In the genomic region with DNA sequence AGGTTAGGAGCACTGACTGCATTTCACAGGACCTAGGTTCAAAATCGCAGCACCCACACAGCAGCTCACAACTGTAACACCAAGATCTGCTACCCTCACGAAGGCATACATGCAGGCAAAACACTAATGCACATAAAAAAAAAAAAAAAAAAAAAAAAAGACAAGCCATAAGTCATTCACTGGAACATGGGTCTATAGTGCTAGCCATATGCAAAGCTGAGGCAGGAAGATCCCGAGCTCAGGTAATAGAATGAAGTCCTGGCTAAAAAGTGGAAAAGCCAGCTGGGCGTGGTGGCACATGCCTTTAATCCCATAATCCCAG, we compare ENCODE assay signal across 13 mouse cellular contexts. TPM values are rescaled to one million over a fixed set of nuclear protein-coding genes. Genes with fewer than 3 reads are reported as not detected.
DNase-seq lines count a peak whose midpoint lies in the region; ATAC-seq and TF ChIP-seq lines count a peak whose summit lies in the region.
"Had no signal": no experiment of that assay in that cellular context is flagged by ENCODE, and none has a peak within 500 bp of the region (broad histone marks: within the 10 kb centered on the region; RNA-seq: fewer than 3 reads in every experiment).

No protein-coding gene starts in this region.

- no peak for TF ChIP-seq POLR2A in CH12.LX (IDR thresholded peaks at IDR 0.05; ENCODE audit: low read depth, low read length)
- TF ChIP-seq POLR2A in kidney, adult 2 months (IDR thresholded peaks at IDR 0.05; ENCODE audit: low read depth, low read length), result no peak

- no peak for TF ChIP-seq CTCF in CH12.LX (conservative IDR thresholded peaks at IDR 0.05 in 1 of 2, IDR thresholded peaks at IDR 0.05 in 1 of 2; ENCODE audit: low read depth in 2 of 2, low read length in 2 of 2)
- TF ChIP-seq CTCF in kidney, adult 2 months (conservative IDR thresholded peaks at IDR 0.05; ENCODE audit: insufficient read depth, insufficient read length, low read depth, low read length), result no peak

- H3K27me3 ChIP-seq in forebrain, embryonic 10.5 days (ENCODE audit: poor library complexity, severe bottlenecking), result no peaks in the 10 kb centered on the region
- H3K27me3 ChIP-seq in forebrain, embryonic 12.5 days, result 0 out of 2 replicates have a peak, but pooled peaks cover 4% of the 10 kb centered on the region
- H3K27me3 ChIP-seq in intestine, embryonic 16.5 days (replicated peaks; ENCODE audit: control insufficient read depth, insufficient read depth, low read length), result no peaks in the 10 kb centered on the region
- no peaks in the 10 kb centered on the region for H3K27me3 ChIP-seq in intestine, embryonic 15.5 days (replicated peaks)
- no peaks in the 10 kb centered on the region for H3K27me3 ChIP-seq in CH12.LX (replicated peaks)
- H3K27me3 ChIP-seq in hindbrain, embryonic 16.5 days (replicated peaks; ENCODE audit: control insufficient read depth, insufficient read depth, low read length), result no peaks in the 10 kb centered on the region
- no peaks in the 10 kb centered on the region for H3K27me3 ChIP-seq in kidney, adult 2 months (replicated peaks; ENCODE audit: control insufficient read depth, insufficient read depth, low read length)
- H3K27me3 ChIP-seq: lung, embryonic 15.5 days; midbrain, embryonic 12.5 days had no signal

- H3K4me2 ChIP-seq in forebrain, embryonic 12.5 days, result no peak overlapping the region
- no peak overlapping the region for H3K4me2 ChIP-seq in intestine, embryonic 16.5 days (ENCODE audit: low read depth, low read length)
- no peak overlapping the region for H3K4me2 ChIP-seq in intestine, embryonic 15.5 days (replicated peaks)
- H3K4me2 ChIP-seq in CH12.LX (ENCODE audit: insufficient read depth, low read depth, poor library complexity, severe bottlenecking), result no peak overlapping the region
- no peak overlapping the region; the same call in 1 of the 2 replicates for H3K4me2 ChIP-seq in hindbrain, embryonic 16.5 days (ENCODE audit: low read length)

- no peak for TF ChIP-seq EP300 in CH12.LX (IDR thresholded peaks at IDR 0.05; ENCODE audit: low read length)

- no peak for DNase-seq in forebrain, embryonic 10.5 days (ENCODE audit: extremely low spot score, low spot score)
- no peak for DNase-seq in CH12.LX (ENCODE audit: extremely low read depth)
- no peak for DNase-seq in frontal cortex, postnatal 36 days (ENCODE audit: low spot score in 2 of 2)
- DNase-seq in kidney, adult 2 months, result no peak
- DNase-seq: gastrocnemius, postnatal 25 days; kidney, adult 8-10 months; thymus, adult 18-20 months had no signal

- H3K79me2 ChIP-seq in CH12.LX (replicated peaks; ENCODE audit: control insufficient read depth, extremely low read depth, insufficient read depth, poor library complexity, severe bottlenecking), result no peaks in the 10 kb centered on the region

- peaks cover 61% of the 10 kb centered on the region for H3K36me3 ChIP-seq in forebrain, embryonic 10.5 days (replicated peaks)
- peaks cover 40% of the 10 kb centered on the region for H3K36me3 ChIP-seq in forebrain, embryonic 12.5 days (replicated peaks)
- H3K36me3 ChIP-seq in intestine, embryonic 16.5 days (ENCODE audit: control insufficient read depth, insufficient read depth, low read length), result peaks cover 8% of the 10 kb centered on the region; the same call in 1 of the 2 replicates
- peaks cover 6% of the 10 kb centered on the region; the same call in 1 of the 2 replicates for H3K36me3 ChIP-seq in intestine, embryonic 15.5 days
- H3K36me3 ChIP-seq in CH12.LX (replicated peaks in 1 of 2; ENCODE audit: control insufficient read depth in 1 of 2, insufficient read depth in 1 of 2, low read length in 1 of 2), result peaks cover 49 to 79% of the 10 kb centered on the region in 2 experiments
- H3K36me3 ChIP-seq in hindbrain, embryonic 16.5 days (ENCODE audit: control insufficient read depth, insufficient read depth, low read length), result peaks cover 5% of the 10 kb centered on the region
- no peaks in the 10 kb centered on the region for H3K36me3 ChIP-seq in kidney, adult 2 months (ENCODE audit: control insufficient read depth, insufficient read depth, low read length)

- no peak overlapping the region for H3K9ac ChIP-seq in forebrain, embryonic 12.5 days
- no peak overlapping the region for H3K9ac ChIP-seq in intestine, embryonic 16.5 days (ENCODE audit: low read depth, low read length)
- H3K9ac ChIP-seq in intestine, embryonic 15.5 days, result no peak overlapping the region
- H3K9ac ChIP-seq in CH12.LX (ENCODE audit: insufficient read depth, low read depth), result no peak overlapping the region
- no peak overlapping the region for H3K9ac ChIP-seq in hindbrain, embryonic 16.5 days (ENCODE audit: low read depth, low read length)

- no peak for TF ChIP-seq RAD21 in CH12.LX (IDR thresholded peaks at IDR 0.05; ENCODE audit: low read depth, low read length)

- ATAC-seq in forebrain, embryonic 12.5 days (ENCODE audit: low FRiP score), result no peak
- ATAC-seq in intestine, embryonic 16.5 days, result no peak
- no peak for ATAC-seq in intestine, embryonic 15.5 days
- ATAC-seq in hindbrain, embryonic 16.5 days, result no peak

- dilution Hi-C loops in CH12.LX (cut with MboI; ENCODE audit: extremely low pct_ligation_motif_present, extremely low pct_unique_long_range_greater_than_20kb, low sequenced_read_pairs), result no loop called here

- in situ Hi-C loops in CH12.LX (cut with MboI; ENCODE audit: low pct_ligation_motif_present, low pct_unique_long_range_greater_than_20kb, low sequenced_read_pairs), result no loop called here

- 77% methylated on average over 4 of the region's 4 CpGs for WGBS in forebrain, embryonic 10.5 days
- 81% methylated on average over 4 of the region's 4 CpGs for WGBS in forebrain, embryonic 12.5 days
- 84% methylated on average over 4 of the region's 4 CpGs for WGBS in intestine, embryonic 16.5 days
- 86% methylated on average over 4 of the region's 4 CpGs for WGBS in intestine, embryonic 15.5 days
- WGBS in hindbrain, embryonic 16.5 days, result 82% methylated on average over 4 of the region's 4 CpGs
- 83% methylated on average over 4 of the region's 4 CpGs for WGBS in kidney, adult 2 months

- H3K9me3 ChIP-seq in forebrain, embryonic 10.5 days, result peaks cover 10% of the 10 kb centered on the region
- 0 out of 2 replicates have a peak, but pooled peaks cover 6% of the 10 kb centered on the region for H3K9me3 ChIP-seq in forebrain, embryonic 12.5 days
- no peaks in the 10 kb centered on the region; the same call in 1 of the 2 replicates for H3K9me3 ChIP-seq in intestine, embryonic 16.5 days (ENCODE audit: control insufficient read depth, low read length)
- H3K9me3 ChIP-seq in intestine, embryonic 15.5 days, result no peaks in the 10 kb centered on the region
- peaks cover 5% of the 10 kb centered on the region for H3K9me3 ChIP-seq in CH12.LX (replicated peaks; ENCODE audit: low read length)
- H3K9me3 ChIP-seq in hindbrain, embryonic 16.5 days (ENCODE audit: control insufficient read depth, low read length), result no peaks in the 10 kb centered on the region
- H3K9me3 ChIP-seq: lung, embryonic 15.5 days; midbrain, embryonic 12.5 days had no signal

- no peak overlapping the region for H3K4me3 ChIP-seq in forebrain, embryonic 10.5 days
- no peak overlapping the region for H3K4me3 ChIP-seq in forebrain, embryonic 12.5 days (replicated peaks)
- no peak overlapping the region for H3K4me3 ChIP-seq in intestine, embryonic 16.5 days (ENCODE audit: low read length)
- H3K4me3 ChIP-seq in intestine, embryonic 15.5 days (replicated peaks), result no peak overlapping the region
- no peak overlapping the region for H3K4me3 ChIP-seq in CH12.LX (replicated peaks in 1 of 3; ENCODE audit: low read depth in 2 of 3, low read length in 2 of 3, poor library complexity in 1 of 3)
- H3K4me3 ChIP-seq in hindbrain, embryonic 16.5 days (ENCODE audit: low read length), result no peak overlapping the region
- H3K4me3 ChIP-seq in kidney, adult 2 months (ENCODE audit: insufficient read depth, low read depth, low read length), result no peak overlapping the region

- H3K27ac ChIP-seq in forebrain, embryonic 10.5 days, result peak overlapping the region; percentile 82; the same call in 1 of the 2 replicates
- no peak overlapping the region for H3K27ac ChIP-seq in forebrain, embryonic 12.5 days
- peak overlapping the region; percentile 83; the same call in 1 of the 2 replicates for H3K27ac ChIP-seq in intestine, embryonic 16.5 days (ENCODE audit: low read length)
- no peak overlapping the region for H3K27ac ChIP-seq in intestine, embryonic 15.5 days
- H3K27ac ChIP-seq in CH12.LX (ENCODE audit: insufficient read depth, low read depth), result no peak overlapping the region
- peak overlapping the region; percentile 71 for H3K27ac ChIP-seq in hindbrain, embryonic 16.5 days (ENCODE audit: low read depth, low read length)
- no peak overlapping the region for H3K27ac ChIP-seq in kidney, adult 2 months (ENCODE audit: insufficient read depth, low read depth, low read length)
- H3K27ac ChIP-seq: midbrain, embryonic 12.5 days had no signal

- H3K4me1 ChIP-seq in forebrain, embryonic 10.5 days, result peaks cover 55% of the 10 kb centered on the region
- peaks cover 21% of the 10 kb centered on the region for H3K4me1 ChIP-seq in forebrain, embryonic 12.5 days
- H3K4me1 ChIP-seq in intestine, embryonic 16.5 days (ENCODE audit: control insufficient read depth, insufficient read depth, low read length), result peaks cover 40% of the 10 kb centered on the region
- peaks cover 43% of the 10 kb centered on the region for H3K4me1 ChIP-seq in intestine, embryonic 15.5 days (replicated peaks)
- peaks cover 6 to 35% of the 10 kb centered on the region in 2 experiments; a peak in 3 of 4 replicates for H3K4me1 ChIP-seq in CH12.LX (ENCODE audit: control insufficient read depth in 1 of 2, insufficient read depth in 2 of 2)
- H3K4me1 ChIP-seq in hindbrain, embryonic 16.5 days (ENCODE audit: control insufficient read depth, insufficient read depth, low read depth, low read length), result peaks cover 19% of the 10 kb centered on the region
- H3K4me1 ChIP-seq in kidney, adult 2 months (ENCODE audit: control insufficient read depth, insufficient read depth, low read length), result peaks cover 20% of the 10 kb centered on the region

RNA-seq across cellular contexts. Expression of a gene that starts 0.8 kb away (rescaled TPM):
- 140 and 154 TPM in 2 replicates for polyA plus RNA-seq in forebrain, embryonic 10.5 days (2016; fragmentation: Nextera tagmentation; extraction: Ambion mirVana)
- 115 and 128 TPM in 2 replicates for polyA plus RNA-seq in forebrain, embryonic 12.5 days (2016; fragmentation: Nextera tagmentation; extraction: Ambion mirVana)
- 314 and 355 TPM in 2 replicates for polyA plus RNA-seq in intestine, embryonic 16.5 days (2015; fragmentation: Nextera tagmentation; extraction: Ambion mirVana)
- 296 and 325 TPM in 2 replicates for polyA plus RNA-seq in intestine, embryonic 15.5 days (2015; fragmentation: Nextera tagmentation; extraction: Ambion mirVana)
- total RNA-seq in CH12.LX (2012; rRNA removed) (10.0 and 10.5 TPM in 2 replicates), CH12.LX (2014; rRNA removed) (6.2 and 6.4 TPM in 2 replicates)
- 16.7 and 21.4 TPM in 2 replicates for polyA plus RNA-seq in CH12.LX (2012; ENCODE audit: insufficient read length, low read depth)
- 849 and 1,414 TPM in 2 replicates for polyA plus RNA-seq in hindbrain, embryonic 16.5 days (2015; fragmentation: Nextera tagmentation; extraction: Ambion mirVana)
- 922 and 939 TPM in 2 replicates for polyA plus RNA-seq in kidney, adult 2 months (2012; rRNA removed)

RNA-seq across cellular contexts. Expression of a gene that starts 7.3 kb away (rescaled TPM):
- 2.3 TPM in 2 replicates for polyA plus RNA-seq in forebrain, embryonic 10.5 days (2016; fragmentation: Nextera tagmentation; extraction: Ambion mirVana)
- 0.73 and 1.2 TPM in 2 replicates for polyA plus RNA-seq in forebrain, embryonic 12.5 days (2016; fragmentation: Nextera tagmentation; extraction: Ambion mirVana)
- 39.5 and 43.2 TPM in 2 replicates for polyA plus RNA-seq in intestine, embryonic 16.5 days (2015; fragmentation: Nextera tagmentation; extraction: Ambion mirVana)
- 27.1 and 34.7 TPM in 2 replicates for polyA plus RNA-seq in intestine, embryonic 15.5 days (2015; fragmentation: Nextera tagmentation; extraction: Ambion mirVana)
- total RNA-seq in CH12.LX (2012; rRNA removed) (not detected in 2 replicates), CH12.LX (2014; rRNA removed) (not detected in 2 replicates)
- not detected in 2 replicates for polyA plus RNA-seq in CH12.LX (2012; ENCODE audit: insufficient read length, low read depth)
- polyA plus RNA-seq in hindbrain, embryonic 16.5 days (2015; fragmentation: Nextera tagmentation; extraction: Ambion mirVana), result 1.4 and 3.1 TPM in 2 replicates
- polyA plus RNA-seq in kidney, adult 2 months (2012; rRNA removed), result 12.2 and 16.5 TPM in 2 replicates

RNA-seq across cellular contexts. Expression of a gene that starts 15.4 kb away (rescaled TPM):
- polyA plus RNA-seq in forebrain, embryonic 10.5 days (2016; fragmentation: Nextera tagmentation; extraction: Ambion mirVana), result 187 and 205 TPM in 2 replicates
- polyA plus RNA-seq in forebrain, embryonic 12.5 days (2016; fragmentation: Nextera tagmentation; extraction: Ambion mirVana), result 136 and 149 TPM in 2 replicates
- polyA plus RNA-seq in intestine, embryonic 16.5 days (2015; fragmentation: Nextera tagmentation; extraction: Ambion mirVana), result 143 and 157 TPM in 2 replicates
- 208 and 215 TPM in 2 replicates for polyA plus RNA-seq in intestine, embryonic 15.5 days (2015; fragmentation: Nextera tagmentation; extraction: Ambion mirVana)
- 179 and 214 TPM in 2 replicates for total RNA-seq in CH12.LX (2012; rRNA removed)
- total RNA-seq in CH12.LX (2014; rRNA removed), result 115 TPM in 2 replicates
- 197 and 221 TPM in 2 replicates for polyA plus RNA-seq in CH12.LX (2012; ENCODE audit: insufficient read length, low read depth)
- polyA plus RNA-seq in hindbrain, embryonic 16.5 days (2015; fragmentation: Nextera tagmentation; extraction: Ambion mirVana), result 134 and 135 TPM in 2 replicates
- 83.9 and 86.3 TPM in 2 replicates for polyA plus RNA-seq in kidney, adult 2 months (2012; rRNA removed)

RNA-seq across cellular contexts. Expression of a gene that starts 18.5 kb away (rescaled TPM):
- polyA plus RNA-seq in forebrain, embryonic 10.5 days (2016; fragmentation: Nextera tagmentation; extraction: Ambion mirVana), result not detected in 2 replicates
- not detected in 2 replicates for polyA plus RNA-seq in forebrain, embryonic 12.5 days (2016; fragmentation: Nextera tagmentation; extraction: Ambion mirVana)
- 2.6 and 8.3 TPM in 2 replicates for polyA plus RNA-seq in intestine, embryonic 16.5 days (2015; fragmentation: Nextera tagmentation; extraction: Ambion mirVana)
- polyA plus RNA-seq in intestine, embryonic 15.5 days (2015; fragmentation: Nextera tagmentation; extraction: Ambion mirVana), result 4.7 and 7.0 TPM in 2 replicates
- total RNA-seq in CH12.LX (2012; rRNA removed), result not detected in 2 replicates
- total RNA-seq in CH12.LX (2014; rRNA removed), result not detected in 2 replicates
- not detected in 2 replicates for polyA plus RNA-seq in CH12.LX (2012; ENCODE audit: insufficient read length, low read depth)
- polyA plus RNA-seq in hindbrain, embryonic 16.5 days (2015; fragmentation: Nextera tagmentation; extraction: Ambion mirVana), result not detected in 2 replicates
- 0.29 TPM in 1 of 2 replicates, not detected in the other for polyA plus RNA-seq in kidney, adult 2 months (2012; rRNA removed)
- total RNA-seq: gastrocnemius, postnatal 25 days had no signal

RNA-seq across cellular contexts. Expression of a gene that starts 18.6 kb away (rescaled TPM):
- polyA plus RNA-seq in forebrain, embryonic 10.5 days (2016; fragmentation: Nextera tagmentation; extraction: Ambion mirVana), result not detected in 2 replicates
- not detected in 2 replicates for polyA plus RNA-seq in forebrain, embryonic 12.5 days (2016; fragmentation: Nextera tagmentation; extraction: Ambion mirVana)
- not detected in 2 replicates for polyA plus RNA-seq in intestine, embryonic 16.5 days (2015; fragmentation: Nextera tagmentation; extraction: Ambion mirVana)
- polyA plus RNA-seq in intestine, embryonic 15.5 days (2015; fragmentation: Nextera tagmentation; extraction: Ambion mirVana), result 0.71 and 1.2 TPM in 2 replicates
- total RNA-seq in CH12.LX (2012; rRNA removed) (not detected in 2 replicates), CH12.LX (2014; rRNA removed) (not detected in 2 replicates)
- not detected in 2 replicates for polyA plus RNA-seq in CH12.LX (2012; ENCODE audit: insufficient read length, low read depth)
- polyA plus RNA-seq in hindbrain, embryonic 16.5 days (2015; fragmentation: Nextera tagmentation; extraction: Ambion mirVana), result not detected in 2 replicates
- polyA plus RNA-seq in kidney, adult 2 months (2012; rRNA removed), result not detected in 2 replicates
- total RNA-seq: gastrocnemius, postnatal 25 days had no signal
- polyA plus RNA-seq: lung, embryonic 15.5 days; midbrain, embryonic 12.5 days had no signal

Comparison
In these comparisons a context has a peak if more than half of its experiments do, and no peak if none do; other contexts are left out.
1. H3K27ac ChIP-seq: peak in forebrain, embryonic 10.5 days (single experiment), intestine, embryonic 16.5 days (single experiment) and hindbrain, embryonic 16.5 days (single experiment); none in forebrain, embryonic 12.5 days (single experiment), intestine, embryonic 15.5 days (single experiment), CH12.LX (single experiment) and kidney, adult 2 months (single experiment).